Mouse (Mus musculus): ENCODE data around the gene Pck2. TPM values are rescaled to one million over a fixed set of nuclear protein-coding genes. Genes with fewer than 3 reads are reported as not detected.

Pck2 gene
- polyA plus RNA-seq (2017; shearing (Covaris generic)), result 48.4 TPM

DNA sequence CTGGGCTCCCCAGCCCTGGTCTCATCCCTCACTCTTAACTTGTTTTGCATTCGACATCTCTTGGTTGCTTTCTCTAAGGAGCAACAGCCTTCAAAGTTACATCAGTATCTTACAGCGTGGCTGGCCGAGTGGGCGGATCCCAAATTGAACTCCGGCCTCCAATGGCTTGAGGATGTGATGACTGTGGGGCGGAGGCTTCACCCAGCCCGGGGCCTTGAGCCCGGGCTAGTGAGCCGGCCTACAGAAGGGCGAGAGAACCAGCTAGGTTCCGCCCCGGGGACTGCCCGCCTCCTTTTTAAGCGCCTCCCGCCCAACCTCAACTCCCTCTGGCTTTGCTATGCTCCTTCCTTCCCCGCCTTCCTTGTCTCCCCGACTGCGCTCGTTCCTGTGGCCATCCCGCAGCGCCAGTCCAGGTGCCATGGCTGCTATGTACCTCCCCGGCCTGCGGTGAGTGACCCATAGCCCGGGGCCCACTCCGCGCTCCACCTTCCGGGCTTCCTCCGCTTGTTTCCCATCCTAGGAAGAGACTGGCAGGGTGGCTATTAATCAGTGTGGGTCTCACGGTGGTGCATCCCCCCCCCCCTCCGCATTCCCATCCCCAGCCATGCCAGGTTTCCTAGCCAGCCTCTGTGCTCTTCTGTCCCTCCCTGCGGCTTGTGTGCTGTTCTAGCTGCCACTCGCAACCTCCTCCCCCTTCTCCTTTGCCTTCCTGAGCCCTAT lies at the start of gene Pck2:
TSS of gene Pck2 (plus strand) at position 200 of the 720 bp plus-strand sequence.

GRCm38 (mm10) chr14:55490361-55491201 lies 49.5 kb upstream of the Pck2 start, which contains the start of gene Carmil3:
Gene Carmil3, plus strand, starts transcription at chr14:55490651.

GRCm38 (mm10) chr14:55510125-55510731 lies 29.8 kb upstream of the Pck2 start, which contains the start of gene Cpne6:
Gene Cpne6, plus strand, starts transcription at chr14:55510445.

GRCm38 (mm10) chr14:55524785-55525184 lies 15.3 kb upstream of the Pck2 start, which contains the start of gene Nrl:
Gene Nrl, minus strand, starts transcription at chr14:55524981.

GRCm38 (mm10) chr14:55559799-55560201 lies 19.7 kb downstream of the Pck2 start, which contains the start of gene Dcaf11:
Gene Dcaf11, plus strand, starts transcription at chr14:55560006.

GRCm38 (mm10) chr14:55560202-55561073 lies 20.4 kb downstream of the Pck2 start, which contains the start of gene A730061H03Rik:
Gene A730061H03Rik, minus strand, starts transcription at chr14:55560406.

DNA sequence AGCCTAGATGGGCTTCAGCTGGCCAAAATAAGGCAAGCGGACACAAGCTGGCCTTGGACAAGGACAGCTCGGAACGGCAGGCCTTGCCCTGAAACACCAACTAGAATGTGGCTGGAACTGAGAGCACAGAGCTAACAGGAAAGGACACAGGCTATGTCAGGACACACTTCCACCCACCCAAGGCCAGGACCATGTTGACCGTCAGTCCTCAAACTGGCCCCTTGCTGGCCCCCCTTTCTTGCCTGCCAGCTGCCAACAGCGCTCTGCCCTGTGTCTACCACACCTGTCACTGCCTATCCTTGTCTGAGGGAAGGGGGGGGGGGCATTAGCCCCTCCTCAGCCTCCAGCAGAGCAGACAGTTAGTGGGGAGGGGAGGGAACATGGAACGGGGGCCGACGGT lies 35.2 kb downstream of the Pck2 start, which contains the start of gene Fitm1:
TSS of gene Fitm1 (plus strand) at position 316 of the 400 bp plus-strand sequence.

GRCm38 (mm10) chr14:55577871-55578667 lies 38.0 kb downstream of the Pck2 start, which contains the start of gene Psme1:
Gene Psme1, plus strand, starts transcription at chr14:55578123.

DNA sequence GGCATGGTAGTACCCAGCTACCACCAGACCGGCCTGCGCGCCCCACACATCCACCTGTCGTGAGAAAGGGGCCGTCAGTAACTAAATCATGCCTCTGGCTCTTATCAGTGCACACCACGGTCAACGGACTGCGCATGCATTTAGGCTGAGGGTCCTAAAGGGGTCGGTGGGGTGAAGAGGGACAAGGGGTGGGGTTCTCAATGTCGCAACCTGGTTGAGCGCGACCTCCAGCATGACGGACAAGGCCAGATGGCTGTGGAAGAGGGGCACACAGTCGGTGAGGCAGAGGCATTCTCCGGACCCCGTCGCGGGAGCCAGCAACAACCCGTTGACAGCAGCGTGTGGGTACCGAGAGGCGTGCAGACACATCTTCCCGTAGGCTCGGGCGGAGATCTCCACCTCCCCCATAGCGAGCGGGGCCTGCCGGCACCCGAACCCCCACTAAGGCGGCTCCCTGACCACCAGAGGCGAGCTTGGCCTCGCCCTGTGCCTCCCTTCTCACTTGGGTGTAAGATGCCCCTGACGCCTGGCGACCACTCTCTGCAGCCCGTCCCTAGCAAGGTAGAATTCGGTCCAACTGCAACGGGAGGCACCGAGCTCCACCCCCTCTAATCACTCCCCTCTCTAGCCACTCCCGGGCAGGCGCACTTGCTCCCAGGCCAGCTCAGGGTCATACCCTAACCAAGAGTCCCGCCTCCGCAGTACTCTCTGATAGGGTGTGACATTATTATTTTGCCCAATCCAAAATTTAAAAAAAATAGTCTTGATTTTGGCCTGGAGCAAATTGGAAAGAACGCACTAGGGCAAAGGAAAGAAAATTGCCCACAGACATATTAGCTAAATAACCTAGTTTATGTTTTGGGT lies 44.9 kb downstream of the Pck2 start, which contains the start of gene Emc9:
TSS of gene Emc9 (minus strand) at position 601 of the 864 bp plus-strand sequence.

DNA sequence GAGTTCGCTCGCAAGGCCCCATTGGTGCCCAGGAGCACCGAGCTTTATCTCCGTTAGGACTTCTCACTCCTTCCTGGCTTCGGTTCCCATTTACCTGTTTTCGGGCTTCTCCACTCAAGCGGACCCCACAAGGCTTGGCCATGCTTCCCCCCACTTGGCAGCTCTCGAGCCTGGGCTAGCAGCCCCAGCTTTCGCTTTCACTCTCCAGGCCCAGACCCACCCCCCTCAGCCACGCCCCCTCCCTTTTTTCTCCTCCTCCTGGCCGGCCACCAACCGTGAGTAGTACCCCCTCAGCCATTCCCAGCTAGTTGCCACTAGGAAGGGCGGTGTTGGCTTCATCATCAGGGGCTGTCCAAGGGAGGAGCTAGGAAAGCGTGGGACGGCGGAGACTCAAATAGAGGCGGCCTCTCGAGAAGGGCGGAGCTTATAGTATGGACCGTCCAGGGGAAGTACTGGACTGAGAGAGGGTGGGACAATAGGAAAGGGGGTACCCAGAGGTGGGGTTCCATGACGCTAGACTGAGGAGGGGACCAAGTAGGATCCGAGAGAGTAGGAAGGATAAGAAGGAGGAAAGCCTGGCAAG lies 50.8 kb downstream of the Pck2 start, which contains the start of gene Psme2:
TSS of gene Psme2 (minus strand) at position 366 of the 583 bp plus-strand sequence.

DNA sequence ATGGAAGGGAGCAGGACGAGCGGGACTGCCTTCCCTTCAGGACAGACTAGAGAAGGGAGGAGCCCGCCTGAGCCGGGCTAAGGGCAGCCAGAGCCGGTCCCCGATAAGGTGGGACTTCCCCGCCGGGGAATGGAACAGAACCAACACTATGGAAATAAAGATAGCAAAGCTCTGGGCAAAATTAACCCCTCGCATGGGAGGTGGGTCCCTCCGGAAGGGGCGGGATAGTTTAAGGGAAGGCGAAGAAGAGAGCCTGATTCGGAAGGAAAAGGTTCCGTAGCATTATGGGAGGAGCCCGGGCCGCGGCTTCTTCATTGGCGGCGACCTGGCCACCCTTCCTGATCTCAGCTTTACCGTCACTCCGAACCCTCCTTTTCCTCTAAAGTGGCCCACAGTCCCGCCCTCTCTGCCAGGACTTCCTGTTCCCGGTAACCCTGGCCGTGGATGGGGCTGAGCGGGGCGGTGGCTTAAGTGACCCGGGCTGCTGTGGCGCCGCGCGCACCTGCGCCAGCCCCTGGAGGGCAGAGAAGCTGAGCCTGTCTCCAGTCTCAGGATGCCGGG lies 51.3 kb downstream of the Pck2 start, which contains the start of gene Rnf31:
TSS of gene Rnf31 (plus strand) at position 378 of the 561 bp plus-strand sequence.

Other genes starting within 250 kb of the Pck2 start
- gene Dhrs4, start 61.5 kb upstream of the Pck2 start, polyA plus RNA-seq (2017; shearing (Covaris generic)), result 47.2 TPM
- gene Carmil3, start 49.6 kb upstream of the Pck2 start, polyA plus RNA-seq (2017; shearing (Covaris generic)), result not detected
- not detected for gene Cpne6, start 29.8 kb upstream of the Pck2 start, polyA plus RNA-seq (2017; shearing (Covaris generic))
- gene Nrl, start 15.3 kb upstream of the Pck2 start, polyA plus RNA-seq (2017; shearing (Covaris generic)), result 0.12 TPM
- 170 TPM for gene Dcaf11, start 19.7 kb downstream of the Pck2 start, polyA plus RNA-seq (2017; shearing (Covaris generic))
- 4.8 TPM for gene A730061H03Rik, start 20.1 kb downstream of the Pck2 start, polyA plus RNA-seq (2017; shearing (Covaris generic))
- gene Fitm1, start 35.4 kb downstream of the Pck2 start, polyA plus RNA-seq (2017; shearing (Covaris generic)), result not detected
- gene Psme1, start 37.9 kb downstream of the Pck2 start, polyA plus RNA-seq (2017; shearing (Covaris generic)), result 1,184 TPM
- gene Emc9, start 45.0 kb downstream of the Pck2 start, polyA plus RNA-seq (2017; shearing (Covaris generic)), result 48.1 TPM
- gene Psme2, start 50.8 kb downstream of the Pck2 start, polyA plus RNA-seq (2017; shearing (Covaris generic)), result 937 TPM
- gene Rnf31, start 51.4 kb downstream of the Pck2 start, polyA plus RNA-seq (2017; shearing (Covaris generic)), result 64.3 TPM
- gene Irf9, start 63.3 kb downstream of the Pck2 start, polyA plus RNA-seq (2017; shearing (Covaris generic)), result 237 TPM
- 8.1 TPM for gene Rec8, start 77.8 kb downstream of the Pck2 start, polyA plus RNA-seq (2017; shearing (Covaris generic))
- 53.3 TPM for gene Ipo4, start 95.7 kb downstream of the Pck2 start, polyA plus RNA-seq (2017; shearing (Covaris generic))
- gene Gm49378, start 97.6 kb downstream of the Pck2 start, polyA plus RNA-seq (2017; shearing (Covaris generic)), result 2.8 TPM
- 96.0 TPM for gene Tm9sf1, start 103.5 kb downstream of the Pck2 start, polyA plus RNA-seq (2017; shearing (Covaris generic))
- 1.6 TPM for gene Tssk4, start 109.9 kb downstream of the Pck2 start, polyA plus RNA-seq (2017; shearing (Covaris generic))
- 112 TPM for gene Mdp1, start 120.2 kb downstream of the Pck2 start, polyA plus RNA-seq (2017; shearing (Covaris generic))
- gene Gmpr2, start 131.7 kb downstream of the Pck2 start, polyA plus RNA-seq (2017; shearing (Covaris generic)), result 58.4 TPM
- gene Nedd8, start 131.9 kb downstream of the Pck2 start, polyA plus RNA-seq (2017; shearing (Covaris generic)), result 496 TPM
- gene Tinf2, start 141.6 kb downstream of the Pck2 start, polyA plus RNA-seq (2017; shearing (Covaris generic)), result 66.3 TPM
- 0.26 TPM for gene Tgm1, start 173.7 kb downstream of the Pck2 start, polyA plus RNA-seq (2017; shearing (Covaris generic))
- 90.8 TPM for gene Rabggta, start 182.0 kb downstream of the Pck2 start, polyA plus RNA-seq (2017; shearing (Covaris generic))
- gene Dhrs1, start 205.4 kb downstream of the Pck2 start, polyA plus RNA-seq (2017; shearing (Covaris generic)), result 54.2 TPM
- gene Nop9, start 205.4 kb downstream of the Pck2 start, polyA plus RNA-seq (2017; shearing (Covaris generic)), result 12.1 TPM
- not detected for gene Cideb, start 218.2 kb downstream of the Pck2 start, polyA plus RNA-seq (2017; shearing (Covaris generic))
- gene Ltb4r2, start 221.2 kb downstream of the Pck2 start, polyA plus RNA-seq (2017; shearing (Covaris generic)), result not detected
- gene Ltb4r1, start 225.7 kb downstream of the Pck2 start, polyA plus RNA-seq (2017; shearing (Covaris generic)), result 1.4 TPM
- not detected for gene Adcy4, start 243.8 kb downstream of the Pck2 start, polyA plus RNA-seq (2017; shearing (Covaris generic))
- gene Ripk3, start 248.6 kb downstream of the Pck2 start, polyA plus RNA-seq (2017; shearing (Covaris generic)), result 79.6 TPM

Data from CD4-positive, CD25-positive, alpha-beta regulatory T cell, adult 9 weeks (primary cell).